25 mouse cellular contexts compared by ENCODE assay signal in genomic region chr9:58255105-58255504, GRCm38 (mm10). TPM values are rescaled to one million over a fixed set of nuclear protein-coding genes. Genes with fewer than 3 reads are reported as not detected.
DNase-seq lines count a peak whose midpoint lies in the region; ATAC-seq and TF ChIP-seq lines count a peak whose summit lies in the region.
"Had no signal": no experiment of that assay in that cellular context is flagged by ENCODE, and none has a peak within 500 bp of the region (broad histone marks: within the 10 kb centered on the region; RNA-seq: fewer than 3 reads in every experiment).

No protein-coding gene starts in this region.

- H3K4me3 ChIP-seq in liver, embryonic 12.5 days, result no peak overlapping the region
- no peak overlapping the region for H3K4me3 ChIP-seq in liver, postnatal 0 days (ENCODE audit: low read depth, low read length)
- H3K4me3 ChIP-seq in E14TG2a.4 (replicated peaks; ENCODE audit: low read length), result peak overlapping the region; percentile 95
- no peak overlapping the region for H3K4me3 ChIP-seq in bone marrow, adult 2 months (replicated peaks; ENCODE audit: control insufficient read depth, low read depth, low read length)
- H3K4me3 ChIP-seq: forebrain, embryonic 10.5 days; heart, embryonic 12.5 days; limb, embryonic 13.5 days; liver, embryonic 15.5 days had no signal

- H3K4me2 ChIP-seq in liver, embryonic 12.5 days, result no peak overlapping the region
- H3K4me2 ChIP-seq in liver, postnatal 0 days (ENCODE audit: low read depth, low read length), result no peak overlapping the region
- H3K4me2 ChIP-seq: heart, embryonic 12.5 days; limb, embryonic 13.5 days; liver, embryonic 15.5 days had no signal

- H3K36me3 ChIP-seq in liver, embryonic 12.5 days, result peaks cover 6% of the 10 kb centered on the region; the same call in 1 of the 2 replicates
- H3K36me3 ChIP-seq in liver, postnatal 0 days (replicated peaks; ENCODE audit: insufficient read depth, low read length), result peaks cover 6% of the 10 kb centered on the region
- H3K36me3 ChIP-seq in E14TG2a.4 (ENCODE audit: insufficient read depth, low read length), result peaks cover 50% of the 10 kb centered on the region

- no peaks in the 10 kb centered on the region for H3K27me3 ChIP-seq in liver, embryonic 12.5 days (replicated peaks)
- no peaks in the 10 kb centered on the region for H3K27me3 ChIP-seq in liver, postnatal 0 days (ENCODE audit: insufficient read depth, low read length)
- H3K27me3 ChIP-seq in E14TG2a.4 (ENCODE audit: insufficient read depth, low read length), result no peaks in the 10 kb centered on the region
- H3K27me3 ChIP-seq: heart, embryonic 12.5 days; limb, embryonic 13.5 days; liver, embryonic 15.5 days; Patski had no signal

- H3K27ac ChIP-seq in liver, embryonic 12.5 days, result no peak overlapping the region
- no peak overlapping the region; the same call in 1 of the 2 replicates for H3K27ac ChIP-seq in liver, postnatal 0 days (ENCODE audit: low read depth)
- peak overlapping the region; percentile 42 for H3K27ac ChIP-seq in bone marrow, adult 2 months (ENCODE audit: control insufficient read depth, insufficient read depth, low read depth, low read length, poor library complexity)
- H3K27ac ChIP-seq: forebrain, embryonic 10.5 days; limb, embryonic 13.5 days; liver, embryonic 15.5 days; macrophage had no signal

- H3K9ac ChIP-seq in liver, embryonic 12.5 days, result peak overlapping the region; percentile 37; the same call in 1 of the 2 replicates
- H3K9ac ChIP-seq in liver, postnatal 0 days (replicated peaks), result no peak overlapping the region; the same call in 1 of the 2 replicates
- H3K9ac ChIP-seq: forebrain, postnatal 0 days; heart, embryonic 12.5 days; limb, embryonic 13.5 days; liver, embryonic 15.5 days had no signal

- no peak for DNase-seq in liver, postnatal 0 days
- peak; percentile 60 for DNase-seq in A20 (ENCODE audit: low read depth, low spot score)
- no peak for DNase-seq in gastrocnemius, postnatal 25 days
- DNase-seq in cerebellum, postnatal 4 days (ENCODE audit: low spot score in 2 of 2), result no peak
- DNase-seq: adrenal gland, adult 8-10 months; cerebellum, adult 18-20 months; cerebellum, postnatal 36 days; forebrain, postnatal 0 days; gastrocnemius, postnatal 14 days; heart, adult 18-20 months; heart, postnatal 10 days; kidney, adult 11 months; kidney, postnatal 4 days had no signal

- WGBS in liver, embryonic 12.5 days (ENCODE audit: insufficient replicate concordance), result 48% methylated on average over 2 of the region's 2 CpGs
- WGBS in liver, postnatal 0 days (ENCODE audit: insufficient replicate concordance), result 62% methylated on average over 2 of the region's 2 CpGs
- WGBS in bone marrow, adult 2 months, result 47% methylated on average over 2 of the region's 2 CpGs

- TF ChIP-seq CTCF in liver, postnatal 0 days (IDR thresholded peaks at IDR 0.05; ENCODE audit: low read depth), result no peak
- TF ChIP-seq CTCF in E14TG2a.4 (conservative IDR thresholded peaks at IDR 0.05; ENCODE audit: low read length), result no peak
- no peak for TF ChIP-seq CTCF in bone marrow, adult 2 months (IDR thresholded peaks at IDR 0.05; ENCODE audit: control insufficient read depth, insufficient read depth, low read length)

- no peaks in the 10 kb centered on the region for H3K9me3 ChIP-seq in liver, embryonic 12.5 days (replicated peaks)
- no peaks in the 10 kb centered on the region for H3K9me3 ChIP-seq in liver, postnatal 0 days (ENCODE audit: low read length)
- no peaks in the 10 kb centered on the region for H3K9me3 ChIP-seq in E14TG2a.4 (ENCODE audit: low read length)
- H3K9me3 ChIP-seq: forebrain, embryonic 10.5 days; G1E; heart, embryonic 12.5 days; limb, embryonic 13.5 days; liver, embryonic 15.5 days had no signal

- TF ChIP-seq EP300 in liver, postnatal 0 days (IDR thresholded peaks at IDR 0.05; ENCODE audit: low read depth), result no peak

- H3K4me1 ChIP-seq in liver, embryonic 12.5 days, result peaks cover 39% of the 10 kb centered on the region
- H3K4me1 ChIP-seq in liver, postnatal 0 days (ENCODE audit: insufficient read depth), result peaks cover 19% of the 10 kb centered on the region
- H3K4me1 ChIP-seq in E14TG2a.4 (replicated peaks; ENCODE audit: low read depth, low read length), result peaks cover 87% of the 10 kb centered on the region
- H3K4me1 ChIP-seq in bone marrow, adult 2 months (ENCODE audit: control insufficient read depth, insufficient read depth, low read length), result peaks cover 12% of the 10 kb centered on the region

- TF ChIP-seq POLR2A in bone marrow, adult 2 months (IDR thresholded peaks at IDR 0.05; ENCODE audit: borderline replicate concordance, control insufficient read depth, low read depth, low read length), result no peak

- no peak for ATAC-seq in liver, embryonic 12.5 days
- no peak for ATAC-seq in liver, postnatal 0 days
- ATAC-seq: activated CD4-positive, CD25-positive, alpha-beta regulatory T cell, adult 4 months; forebrain, postnatal 0 days; Patski had no signal

RNA-seq across cellular contexts. Expression of gene Stoml1, which starts 2.1 kb away (rescaled TPM):
- 6.5 and 6.6 TPM in 2 replicates for polyA plus RNA-seq in liver, embryonic 12.5 days (2016; fragmentation: Nextera tagmentation; extraction: Ambion mirVana)
- 5.6 and 6.7 TPM in 2 replicates for polyA plus RNA-seq in liver, postnatal 0 days (2015; fragmentation: Nextera tagmentation; extraction: Ambion mirVana)
- polyA plus RNA-seq in bone marrow, adult 2 months (2011; ENCODE audit: insufficient read depth, insufficient read length, low replicate concordance, missing spikeins), result 14.4 and 24.5 TPM in 2 replicates
- 1 to 10 TPM; 6.5 to 8.8 TPM for total RNA-seq in gastrocnemius, postnatal 25 days (2021)

RNA-seq across cellular contexts. Expression of gene Pml, which starts 5.5 kb away (rescaled TPM):
- polyA plus RNA-seq in liver, embryonic 12.5 days (2016; fragmentation: Nextera tagmentation; extraction: Ambion mirVana), result 24.4 and 26.5 TPM in 2 replicates
- polyA plus RNA-seq in liver, postnatal 0 days (2015; fragmentation: Nextera tagmentation; extraction: Ambion mirVana), result 8.4 and 8.5 TPM in 2 replicates
- 48.3 and 92.4 TPM in 2 replicates for polyA plus RNA-seq in bone marrow, adult 2 months (2011; ENCODE audit: insufficient read depth, insufficient read length, low replicate concordance, missing spikeins)
- 1 to 10 TPM; 3.5 to 4.6 TPM for total RNA-seq in gastrocnemius, postnatal 25 days (2021)

RNA-seq across cellular contexts. Expression of gene Islr2, which starts 51.0 kb away (rescaled TPM):
- 0.07 TPM in 1 of 2 replicates, not detected in the other for polyA plus RNA-seq in liver, embryonic 12.5 days (2016; fragmentation: Nextera tagmentation; extraction: Ambion mirVana)
- polyA plus RNA-seq in liver, postnatal 0 days (2015; fragmentation: Nextera tagmentation; extraction: Ambion mirVana), result not detected in 2 replicates
- polyA plus RNA-seq in bone marrow, adult 2 months (2011; ENCODE audit: insufficient read depth, insufficient read length, low replicate concordance, missing spikeins), result 0.49 TPM in 1 of 2 replicates, not detected in the other
- total RNA-seq in gastrocnemius, postnatal 25 days (2021), result 1 to 10 TPM; 4.2 to 4.6 TPM
- polyA plus RNA-seq: activated CD4-positive, CD25-positive, alpha-beta regulatory T cell, adult 4 months; macrophage had no signal

RNA-seq across cellular contexts. Expression of gene Islr, which starts 51.0 kb away (rescaled TPM):
- 4.9 and 5.9 TPM in 2 replicates for polyA plus RNA-seq in liver, embryonic 12.5 days (2016; fragmentation: Nextera tagmentation; extraction: Ambion mirVana)
- polyA plus RNA-seq in liver, postnatal 0 days (2015; fragmentation: Nextera tagmentation; extraction: Ambion mirVana), result 2.9 and 3.0 TPM in 2 replicates
- polyA plus RNA-seq in bone marrow, adult 2 months (2011; ENCODE audit: insufficient read depth, insufficient read length, low replicate concordance, missing spikeins), result 4.2 and 6.3 TPM in 2 replicates
- total RNA-seq in gastrocnemius, postnatal 25 days (2021), result 10 to 100 TPM; 29.4 to 35.7 TPM
- total RNA-seq: neutrophil, adult 5-6 weeks had no signal
- polyA plus RNA-seq: G1E, macrophage had no signal

RNA-seq across cellular contexts. Expression of gene Loxl1, which starts 57.9 kb away (rescaled TPM):
- 3.7 and 5.1 TPM in 2 replicates for polyA plus RNA-seq in liver, embryonic 12.5 days (2016; fragmentation: Nextera tagmentation; extraction: Ambion mirVana)
- 2.8 and 3.1 TPM in 2 replicates for polyA plus RNA-seq in liver, postnatal 0 days (2015; fragmentation: Nextera tagmentation; extraction: Ambion mirVana)
- polyA plus RNA-seq in bone marrow, adult 2 months (2011; ENCODE audit: insufficient read depth, insufficient read length, low replicate concordance, missing spikeins), result 4.0 and 5.2 TPM in 2 replicates
- total RNA-seq in gastrocnemius, postnatal 25 days (2021), result 10 to 100 TPM; 19.1 to 28.7 TPM
- total RNA-seq: G1E; neutrophil, adult 5-6 weeks had no signal
- polyA plus RNA-seq: activated CD4-positive, CD25-positive, alpha-beta regulatory T cell, adult 4 months; G1E; macrophage had no signal
